Mouse (Mus musculus) hematopoietic stem cell, adult 5-6 weeks (primary cell): ENCODE measurements around the gene Tenm3. TPM values are rescaled to one million over a fixed set of nuclear protein-coding genes. Genes with fewer than 3 reads are reported as not detected.

Experiments
- ATAC-seq, 2 experiments: fragments of 125-278 bp in 1 of 2; replicated peaks in 1 of 2; 2 replicates each; pipeline ENCODE4 v1.8.0; 2016 to 2017; ENCODE audit warnings: inconsistent platforms in 2 of 2, mild to moderate bottlenecking in 2 of 2, moderate number of reproducible peaks in 2 of 2, low read depth in 1 of 2, moderate TSS enrichment in 1 of 2; ENCODE audit not compliant: low FRiP score in 2 of 2, poor library complexity in 2 of 2, severe bottlenecking in 2 of 2, insufficient read depth in 1 of 2, low TSS enrichment in 1 of 2
- total RNA-seq: library from RNA; stranded (forward); fragments of 172-1452, 232-1000 nt; gene quantifications from 2 replicates; pipeline ENCODE4 v1.2.3, GENCODE M21; 2017

The Tenm3 gene
- total RNA-seq, 1 experiment from 2014 or later, result not detected

DNA sequence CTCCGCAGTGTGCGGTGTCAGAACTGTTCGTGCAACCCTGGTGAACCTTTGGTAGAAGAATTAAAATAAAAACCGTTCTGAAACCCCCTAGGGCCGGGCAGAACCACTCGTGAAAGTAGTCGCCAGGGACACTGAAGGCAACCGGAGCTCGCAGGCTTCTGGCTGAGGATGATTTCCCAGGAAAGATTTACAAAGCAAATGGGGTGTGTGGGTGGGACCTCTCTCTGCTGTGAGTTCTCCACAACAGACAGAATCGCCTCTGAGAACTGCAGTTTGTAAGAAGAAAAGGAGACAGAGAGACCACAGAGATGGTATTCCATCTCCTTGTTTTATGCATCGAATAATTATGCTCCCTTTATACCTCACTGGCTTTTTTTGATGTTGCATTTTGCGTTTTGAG is 122.4 kb downstream of the Tenm3 start:
- ATAC-seq, result no peak

DNA sequence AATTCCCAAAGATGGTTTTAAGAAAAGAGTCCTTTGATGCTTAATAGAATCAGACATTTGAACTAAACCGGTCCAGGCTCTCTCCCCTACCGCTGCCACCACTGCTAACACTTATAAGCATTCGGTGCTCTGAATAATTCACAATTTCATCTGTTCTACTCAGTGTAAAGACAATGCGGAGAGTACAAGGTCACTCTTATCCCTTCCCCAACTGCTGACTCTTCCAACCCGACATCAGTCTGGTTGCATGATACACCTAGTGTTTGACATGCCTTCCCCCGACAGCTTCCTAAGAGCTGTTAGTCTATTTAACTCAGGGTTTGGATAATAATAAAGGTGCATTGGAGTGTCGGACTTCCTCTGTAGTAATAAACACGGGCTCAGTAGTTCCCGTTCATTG is 128.1 kb downstream of the Tenm3 start:
- no peak for ATAC-seq

DNA sequence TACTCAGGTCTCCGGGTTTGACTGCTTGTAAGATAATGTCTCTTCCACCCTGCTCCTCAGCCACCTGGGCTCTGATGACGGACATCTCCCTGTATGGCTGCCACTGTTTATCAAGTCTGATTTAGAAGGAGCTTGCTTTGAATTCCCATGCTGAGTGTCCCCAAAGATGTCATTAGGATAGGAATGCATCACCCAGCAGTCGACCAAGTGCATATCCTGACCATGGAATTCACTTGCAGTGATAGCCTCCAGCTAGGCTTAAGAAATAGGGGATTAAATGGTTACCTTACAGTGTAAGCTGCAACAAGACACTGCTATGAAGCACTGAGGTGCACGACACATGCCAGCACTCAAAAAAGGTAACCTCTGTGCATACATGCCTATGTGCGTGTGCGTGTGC is 137.1 kb downstream of the Tenm3 start:
- ATAC-seq, result no peak

GRCm38 (mm10) chr8:48704885-48705515 is 138.8 kb downstream of the Tenm3 start:
- ATAC-seq, result no peak

DNA sequence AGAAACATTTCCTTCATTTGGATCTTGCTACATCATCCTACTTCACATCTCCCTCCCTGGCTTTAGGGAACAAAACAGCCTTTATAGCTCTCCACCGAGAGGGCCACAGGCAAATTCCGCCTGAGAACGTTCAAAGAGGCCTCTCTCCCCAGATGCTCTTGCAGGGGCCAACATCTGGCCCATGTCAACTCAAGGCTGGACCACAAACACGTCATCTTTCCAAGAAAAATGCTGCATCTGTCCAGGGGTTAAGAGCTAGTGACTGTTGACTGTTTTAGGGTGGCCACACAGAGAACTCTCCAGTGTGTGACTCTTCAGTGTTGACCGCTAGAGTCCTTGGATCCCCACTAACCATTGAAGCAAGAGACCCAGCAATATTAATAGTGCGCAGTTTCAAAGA is 139.3 kb downstream of the Tenm3 start:
- no peak for ATAC-seq

DNA sequence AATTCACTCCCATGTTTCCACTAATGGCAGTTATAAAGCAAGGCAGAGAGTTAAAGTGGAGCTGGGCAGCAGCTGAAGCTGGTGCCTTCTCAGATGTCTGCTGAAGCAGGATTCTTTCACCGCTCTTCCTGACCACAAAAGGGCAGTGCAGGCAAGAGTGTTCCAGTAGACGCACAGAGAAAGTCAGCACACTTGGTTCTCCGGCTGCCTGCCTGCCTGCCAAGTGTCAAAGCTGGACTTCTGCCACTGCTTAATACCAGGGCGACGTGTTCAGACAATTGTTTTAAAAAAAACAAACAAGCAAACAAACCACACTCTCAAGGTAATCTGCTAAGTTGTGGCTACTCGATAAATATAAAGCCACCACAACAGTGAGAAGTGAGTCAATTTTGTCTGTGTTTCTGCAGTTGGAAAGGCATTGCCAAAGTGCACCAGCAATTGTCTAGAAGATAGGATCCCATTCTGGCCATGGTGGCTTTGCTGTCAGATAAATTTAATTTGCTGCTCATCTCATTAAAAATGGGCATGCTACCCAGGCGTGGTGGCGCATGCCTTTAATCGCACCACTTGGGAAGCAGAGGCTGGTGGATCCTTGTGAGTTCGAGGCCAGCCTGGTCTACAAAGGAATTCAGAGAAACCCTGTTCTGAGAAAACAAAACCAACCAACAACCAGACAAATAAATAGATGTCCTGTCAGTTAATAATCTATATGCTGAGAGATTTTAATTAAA is 152.9 kb downstream of the Tenm3 start:
- ATAC-seq, result no peak

DNA sequence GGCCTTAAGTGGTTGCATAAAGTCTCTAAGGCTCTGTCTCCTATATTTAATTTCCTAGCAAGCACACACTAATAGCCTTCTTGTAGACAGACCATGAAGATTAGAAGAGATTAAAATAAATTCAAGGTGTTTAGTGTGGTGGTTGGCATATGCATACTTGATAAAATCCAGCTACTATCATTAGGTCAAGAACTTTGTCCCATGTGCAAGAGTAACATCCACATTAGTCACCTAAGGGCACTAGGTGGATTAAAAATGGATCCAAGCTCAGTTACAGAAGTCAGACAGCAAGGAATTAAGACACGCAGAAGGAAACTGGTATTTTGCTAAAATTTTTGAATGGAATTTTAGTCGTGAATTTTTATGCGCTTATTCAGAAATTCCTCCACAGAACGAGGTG is 155.0 kb downstream of the Tenm3 start:
- no peak for ATAC-seq

GRCm38 (mm10) chr8:48688188-48688587 is 155.6 kb downstream of the Tenm3 start:
- ATAC-seq, result no peak

GRCm38 (mm10) chr8:48673476-48673875 is 170.3 kb downstream of the Tenm3 start:
- ATAC-seq, result no peak

- ATAC-seq, result no peak
Measured at GRCm38 (mm10) chr8:48672471-48672870, 171.3 kb downstream of the Tenm3 start.

DNA sequence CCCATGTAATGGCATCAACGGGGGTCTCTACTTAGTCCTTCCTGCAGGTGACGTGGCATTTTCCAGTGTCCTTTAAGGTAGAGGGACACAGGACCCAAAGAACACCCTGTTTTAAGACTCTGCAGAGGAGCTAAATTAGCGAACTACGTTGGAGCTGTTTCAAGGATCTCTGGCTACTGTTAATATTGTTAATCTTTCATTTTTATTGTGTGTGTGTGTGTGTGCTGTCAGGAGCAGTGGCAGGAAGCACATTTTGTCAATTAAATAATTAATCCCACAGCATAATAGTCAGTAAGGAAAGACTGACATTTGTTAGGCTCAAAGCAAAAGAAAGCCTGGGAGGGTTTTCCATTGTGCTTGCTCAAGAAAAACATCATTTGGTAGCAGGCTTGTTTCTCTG is 172.4 kb downstream of the Tenm3 start:
- ATAC-seq, result no peak

DNA sequence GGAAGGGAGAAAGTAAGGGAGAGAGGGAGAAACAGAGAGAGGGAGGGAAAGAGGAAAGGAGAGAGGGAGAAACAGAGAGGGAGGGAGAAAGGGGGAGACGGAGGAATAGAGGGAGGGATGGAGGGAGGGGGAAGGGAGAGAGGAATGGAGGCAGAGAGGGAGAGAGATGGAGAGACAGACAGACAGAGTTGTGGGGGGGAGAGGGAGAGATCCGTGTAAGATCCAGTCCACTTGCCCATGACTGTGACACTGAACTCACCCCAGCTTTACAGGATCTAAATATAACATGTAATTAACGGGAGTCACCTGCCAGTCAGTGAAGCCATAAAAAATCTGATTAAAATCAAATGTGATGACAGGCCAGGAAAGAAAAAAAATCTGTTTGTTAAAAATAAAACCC is 172.9 kb downstream of the Tenm3 start:
- no peak for ATAC-seq

DNA sequence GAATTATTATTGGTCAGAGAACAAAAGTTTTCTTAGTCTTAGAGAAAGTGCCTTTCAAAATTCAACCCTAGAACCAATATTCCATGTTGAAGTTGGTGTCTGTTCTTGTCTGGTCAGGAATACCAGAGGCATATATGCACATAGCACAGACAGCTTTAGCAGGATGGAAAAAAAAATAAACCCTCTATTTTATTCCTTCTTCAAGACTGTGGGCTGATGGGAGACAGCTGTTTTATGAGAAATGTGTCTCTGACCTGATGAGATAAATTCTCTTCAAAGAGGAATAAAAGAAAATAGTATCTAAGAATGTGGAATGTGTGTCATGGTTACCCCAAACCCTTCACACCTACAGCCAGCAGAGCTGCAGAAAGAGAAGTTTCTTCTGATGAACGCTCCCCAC is 173.4 kb downstream of the Tenm3 start:
- ATAC-seq, result no peak

GRCm38 (mm10) chr8:48665193-48665592 is 178.6 kb downstream of the Tenm3 start:
- no peak for ATAC-seq

GRCm38 (mm10) chr8:48659226-48659625 is 184.5 kb downstream of the Tenm3 start:
- ATAC-seq, result no peak

DNA sequence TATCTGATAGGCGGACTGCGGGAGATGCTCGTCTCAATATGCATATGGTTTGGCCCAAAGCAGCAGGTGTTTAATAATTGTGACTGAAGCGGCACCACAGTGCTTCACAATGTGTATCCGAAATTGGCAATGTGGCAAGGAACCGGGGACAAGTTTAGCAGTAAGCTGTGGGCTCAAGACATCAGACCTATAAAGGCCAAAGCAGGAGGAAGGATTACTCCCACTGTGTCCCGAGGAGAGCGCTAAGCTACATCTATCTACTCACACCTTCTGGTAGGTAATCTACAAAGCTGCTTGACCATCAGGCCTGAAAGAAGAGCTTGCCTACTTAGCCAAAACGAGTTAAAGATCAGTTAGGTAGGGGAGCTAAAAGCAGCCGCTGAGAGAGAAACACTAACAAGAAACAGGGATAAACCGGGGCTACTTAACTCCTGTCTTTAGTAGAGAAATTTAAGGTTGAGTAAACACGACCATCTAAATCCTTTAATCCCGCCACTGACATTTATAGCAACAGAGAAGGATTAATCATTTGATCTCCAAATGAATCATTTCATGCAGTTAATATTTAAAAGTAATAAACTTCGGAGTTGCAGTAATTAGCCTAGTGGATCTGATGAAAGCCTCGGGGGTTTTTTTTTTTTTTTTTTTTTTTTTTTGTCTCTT is 188.2 kb downstream of the Tenm3 start:
- no peak for ATAC-seq

DNA sequence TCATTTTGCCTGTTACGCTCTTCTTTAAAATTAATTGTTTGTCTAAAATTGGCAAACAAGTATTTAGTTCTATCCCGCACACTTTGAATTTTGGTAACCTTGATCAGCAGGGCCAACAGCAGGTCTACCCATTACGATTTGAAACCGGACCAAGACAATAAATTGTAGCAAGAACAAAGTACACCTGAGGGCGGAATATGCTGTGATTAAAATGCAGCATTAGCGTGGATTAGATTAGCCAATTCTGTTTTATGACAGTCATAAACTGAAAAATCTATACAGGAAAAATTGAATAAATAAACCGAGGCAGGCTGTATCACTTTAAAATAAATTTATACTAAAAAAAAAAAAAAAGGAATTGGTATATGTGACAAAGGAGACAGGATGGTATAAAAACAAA is 193.9 kb downstream of the Tenm3 start:
- ATAC-seq, result no peak

DNA sequence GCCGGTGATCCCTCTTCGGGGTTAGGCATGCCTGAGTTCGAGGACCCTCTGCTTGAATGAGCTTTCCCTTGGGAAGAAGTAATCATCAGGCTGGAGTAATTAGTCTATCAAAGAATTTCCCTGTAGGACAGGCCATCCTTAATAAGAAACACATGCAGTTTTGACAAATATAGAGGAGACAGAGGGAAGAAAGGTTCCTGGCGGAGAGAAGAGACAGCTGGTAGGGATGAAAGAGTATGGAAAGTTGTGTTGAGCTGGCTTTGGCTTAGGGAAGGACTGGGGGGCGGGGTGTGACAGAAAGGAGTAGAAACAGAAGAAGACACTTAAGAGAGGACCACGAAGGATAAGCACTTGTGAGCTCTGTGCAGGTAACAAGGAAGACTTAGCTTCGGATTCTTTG is 194.3 kb downstream of the Tenm3 start:
- no peak for ATAC-seq

DNA sequence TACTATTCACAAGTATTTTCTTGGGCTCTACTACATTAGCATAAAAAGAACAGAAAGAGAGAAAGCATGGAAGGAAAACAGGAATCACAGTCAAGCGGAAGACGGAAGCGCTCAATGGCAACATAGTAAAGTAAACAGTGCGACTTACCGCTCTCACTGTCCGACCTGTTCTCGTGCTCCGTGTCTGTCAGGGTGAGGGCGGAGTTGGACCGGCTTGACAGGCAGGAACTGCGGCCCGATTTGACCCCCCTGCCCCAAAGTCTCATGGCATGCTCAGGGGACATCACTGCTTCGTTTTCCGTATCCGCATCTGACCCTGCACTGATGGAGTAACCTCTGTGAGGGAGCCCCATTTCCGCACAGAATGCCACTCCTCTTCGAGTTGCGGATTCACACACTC is 197.6 kb downstream of the Tenm3 start:
- no peak for ATAC-seq
